Mouse (Mus musculus): ENCODE measurements around the gene Gm14597.
"Not testable (repeated sequence)": the region's sequence is repeated elsewhere in the genome, so short reads cannot be mapped to it uniquely, and the experiment has no call there.

Gene Gm14597

GRCm38 (mm10) chrX:53608879-53609278 lies at the start of gene Gm14597:
Gene Gm14597, minus strand, starts transcription at chrX:53608979.
- not testable (repeated sequence) for DNase-seq (ENCODE audit: low read depth, low spot score)

DNA sequence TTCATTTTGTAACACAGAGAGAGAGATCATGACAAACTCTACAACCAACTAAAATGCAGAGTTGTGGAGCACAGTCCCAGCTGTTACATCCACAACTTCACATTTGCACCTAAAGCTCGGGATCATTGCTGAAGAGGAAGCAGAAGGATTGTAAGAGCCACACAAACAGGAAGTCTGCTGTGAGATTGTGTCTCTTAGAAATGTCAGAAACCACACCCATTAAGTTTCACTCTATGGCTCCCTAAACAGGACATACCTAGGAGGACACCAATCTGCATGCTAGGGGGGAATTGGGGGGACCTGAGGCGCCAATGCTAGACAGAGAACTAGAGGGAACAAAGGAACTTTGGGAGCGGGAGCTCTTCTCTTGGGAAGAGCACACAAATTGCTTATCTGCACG lies 44.1 kb upstream of the Gm14597 start:
- DNase-seq (ENCODE audit: low read depth, low spot score), result not testable (repeated sequence)

DNA sequence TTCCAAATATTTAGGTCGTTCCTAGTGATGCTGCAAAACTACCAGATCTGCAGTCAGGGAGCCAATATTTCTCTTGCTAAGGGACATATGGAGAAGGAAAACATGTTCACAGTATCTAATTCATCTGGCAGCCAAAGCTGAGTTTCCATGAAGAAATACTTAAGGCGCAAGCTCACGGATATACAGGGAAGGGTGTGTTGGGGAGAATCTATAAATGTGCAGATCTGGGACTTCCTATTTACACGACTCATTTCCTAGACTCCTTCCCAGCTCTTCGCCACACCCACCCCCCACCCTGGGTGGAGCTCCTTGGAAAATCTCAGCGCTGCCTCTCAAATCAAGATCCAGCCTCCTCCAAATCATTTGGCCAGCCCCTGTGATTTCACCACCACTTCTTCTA lies 37.1 kb upstream of the Gm14597 start:
- no peak for DNase-seq (ENCODE audit: low read depth, low spot score)

GRCm38 (mm10) chrX:53642980-53643961 lies 34.5 kb upstream of the Gm14597 start, which contains the start of gene Rtl8a:
Gene Rtl8a, minus strand, starts transcription at chrX:53643682.
- DNase-seq (ENCODE audit: low read depth, low spot score), result peak; percentile 72

- not testable (repeated sequence) for DNase-seq (ENCODE audit: low read depth, low spot score)
Measured at GRCm38 (mm10) chrX:53642604-53642979, 33.8 kb upstream of the Gm14597 start.

DNA sequence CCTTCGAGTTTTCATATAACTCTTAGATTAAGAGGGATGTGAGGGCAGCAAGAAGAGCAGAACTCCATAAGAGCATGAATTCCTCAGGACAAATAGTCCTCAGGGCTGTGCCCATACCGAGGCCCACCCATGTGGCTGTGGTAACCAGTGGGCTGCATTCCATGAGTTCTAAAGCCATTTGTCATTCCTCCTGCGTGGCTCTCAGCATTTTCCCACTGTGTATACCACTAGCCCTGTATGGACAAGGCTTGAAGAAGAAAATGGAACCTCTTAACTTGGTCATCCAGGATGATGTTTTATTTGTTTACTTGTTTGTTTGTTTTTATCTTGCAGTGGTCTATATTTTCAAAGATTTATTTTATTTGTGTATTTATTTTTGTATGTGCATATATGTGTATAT lies 29.3 kb upstream of the Gm14597 start:
- not testable (repeated sequence) for DNase-seq (ENCODE audit: low read depth, low spot score)

DNA sequence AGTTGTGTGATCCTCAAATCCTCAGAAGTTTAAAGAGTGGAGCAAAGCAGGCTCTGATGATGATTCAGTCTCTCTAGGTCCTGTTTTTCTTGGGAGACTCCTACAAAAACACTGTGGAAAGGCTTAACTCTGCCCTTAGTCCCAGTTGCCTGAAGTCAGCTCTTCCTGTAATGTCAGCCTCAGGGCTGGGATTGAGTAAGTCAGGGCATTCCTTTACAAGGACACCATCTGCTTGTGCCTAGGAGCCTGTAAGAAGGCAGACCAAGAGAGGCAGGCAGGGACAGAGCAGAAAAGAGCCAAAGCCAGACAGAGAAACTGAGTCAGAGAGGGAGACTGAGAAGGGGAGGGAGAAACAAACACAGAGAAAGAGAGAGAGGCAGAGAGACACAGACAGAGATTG lies 2.6 kb upstream of the Gm14597 start:
- not testable (repeated sequence) for DNase-seq (ENCODE audit: low read depth, low spot score)

DNA sequence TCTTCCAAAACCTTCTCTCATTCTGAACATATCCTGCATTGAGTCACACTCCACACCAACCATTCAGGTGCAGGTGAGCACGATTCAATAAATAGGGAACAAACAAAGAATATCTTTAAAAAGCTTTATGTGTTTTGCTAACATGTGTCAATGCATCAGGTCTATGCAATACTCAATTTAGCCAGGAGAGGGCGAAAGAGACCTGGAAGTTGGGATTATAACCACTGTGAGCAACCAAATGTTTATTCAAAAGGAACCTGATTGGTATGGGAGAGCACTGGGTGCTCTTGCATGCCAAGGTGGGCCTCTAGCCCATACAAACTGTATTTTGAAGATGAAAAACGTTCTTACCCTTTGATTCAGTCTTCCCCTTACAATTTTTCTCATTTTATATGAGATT lies 1.8 kb upstream of the Gm14597 start:
- no peak for DNase-seq (ENCODE audit: low read depth, low spot score)

DNA sequence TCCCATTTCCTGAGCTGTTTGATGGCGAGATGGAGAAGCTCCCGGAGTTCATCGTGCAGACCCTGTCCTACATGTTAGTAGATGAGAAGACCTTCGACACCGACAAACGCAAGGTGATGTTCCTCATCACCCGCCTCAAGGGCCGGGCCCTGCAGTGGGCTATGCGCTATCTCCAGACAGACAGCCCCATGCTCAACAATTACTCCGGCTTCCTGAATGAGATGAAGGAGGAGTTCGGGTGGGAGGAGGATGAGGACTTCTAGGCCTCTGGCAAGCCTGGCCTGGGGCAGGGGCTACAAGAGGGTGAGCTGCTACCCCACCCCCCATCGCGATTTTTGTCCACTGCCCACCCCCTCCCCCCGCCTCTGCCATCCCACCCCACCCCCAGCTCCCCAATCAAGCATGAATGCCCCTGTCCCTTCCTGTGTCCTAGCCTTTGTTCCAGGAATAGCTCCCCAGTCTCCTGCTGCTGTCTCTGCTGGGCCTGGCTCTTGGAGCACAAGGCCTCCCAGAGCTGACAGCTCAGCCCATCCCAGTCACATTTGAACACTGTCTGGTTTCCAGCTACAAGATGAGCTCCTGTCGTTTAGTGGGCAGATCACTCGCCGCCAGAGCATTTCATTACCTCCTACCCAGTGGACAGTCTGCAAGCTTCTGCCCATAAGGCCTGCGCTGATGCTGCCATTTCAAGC lies 511 bp downstream of the Gm14597 start:
- DNase-seq (ENCODE audit: low read depth, low spot score), result no peak

DNA sequence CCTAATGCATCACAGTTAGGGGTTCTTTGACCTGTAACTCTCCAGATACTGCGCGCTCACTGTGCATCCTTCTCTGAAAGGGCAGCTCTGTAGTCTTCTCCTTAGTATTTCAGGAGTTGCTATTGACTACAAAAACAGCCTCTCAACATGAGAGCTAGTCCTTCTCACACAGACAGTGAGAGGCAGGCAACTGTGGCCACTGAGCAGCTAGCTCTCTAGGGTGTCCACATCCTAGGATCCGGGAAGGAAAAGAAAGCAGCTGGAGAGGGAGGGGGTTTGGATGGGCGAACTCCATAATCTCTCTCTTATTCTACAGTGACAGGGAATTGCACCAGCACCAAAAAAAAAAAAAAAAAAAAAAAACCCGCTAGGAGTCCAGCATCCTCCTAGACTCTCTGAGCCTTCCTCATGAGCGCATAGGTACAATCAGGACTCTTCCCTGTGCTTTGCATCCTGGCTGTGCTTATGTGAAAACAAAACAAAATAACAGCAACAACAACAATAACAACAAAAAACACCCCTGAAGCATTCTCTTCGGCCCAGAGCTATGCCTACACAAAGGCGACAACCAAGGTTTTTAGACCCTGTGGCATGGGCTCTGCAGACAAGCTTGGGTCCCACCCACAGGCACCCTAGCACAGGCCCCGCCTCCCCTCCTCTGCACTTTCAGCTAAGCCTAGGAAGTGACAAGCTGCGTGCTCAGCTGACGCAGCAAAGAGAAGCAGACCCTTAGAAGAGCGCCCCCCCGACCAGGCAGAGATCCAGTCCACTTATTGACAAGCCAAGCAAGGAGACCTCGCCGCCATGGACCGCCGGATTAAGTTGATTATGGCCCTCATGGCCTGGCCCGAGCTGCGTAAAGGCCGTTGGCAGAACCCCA lies 1.3 kb downstream of the Gm14597 start, which contains the start of gene Rtl8c:
Rtl8c (plus strand) TSS at position 791 of the 880 bp plus-strand sequence.
- no peak for DNase-seq (ENCODE audit: low read depth, low spot score)

DNA sequence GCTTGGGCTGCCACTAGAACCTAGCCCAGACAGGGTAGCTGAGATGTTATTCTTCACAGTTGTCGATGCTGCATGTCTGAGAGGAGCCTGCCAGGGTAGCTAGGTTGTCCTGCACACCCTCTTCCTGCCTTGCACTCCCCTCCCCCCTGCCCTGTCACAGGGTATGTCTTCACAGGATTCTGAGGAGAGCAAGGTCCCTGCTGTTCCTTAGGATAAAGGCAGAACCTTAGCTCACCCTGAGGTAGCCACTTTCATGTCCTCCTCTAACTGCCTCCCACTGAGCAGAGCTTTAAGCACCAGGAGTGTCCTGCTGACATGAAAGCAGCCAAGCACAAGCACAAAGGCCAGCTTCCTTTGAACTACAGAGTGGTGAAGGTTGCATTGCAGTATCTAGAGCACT lies 2.6 kb downstream of the Gm14597 start:
- DNase-seq (ENCODE audit: low read depth, low spot score), result not testable (repeated sequence)

- not testable (repeated sequence) for DNase-seq (ENCODE audit: low read depth, low spot score)
Measured at GRCm38 (mm10) chrX:53599993-53600392, 8.8 kb downstream of the Gm14597 start.

- not testable (repeated sequence) for DNase-seq (ENCODE audit: low read depth, low spot score)
Measured at GRCm38 (mm10) chrX:53583404-53583803, 25.4 kb downstream of the Gm14597 start.

- not testable (repeated sequence) for DNase-seq (ENCODE audit: low read depth, low spot score)
Measured at GRCm38 (mm10) chrX:53581407-53581806, 27.4 kb downstream of the Gm14597 start.

GRCm38 (mm10) chrX:53579311-53579710 lies 29.5 kb downstream of the Gm14597 start:
- no peak for DNase-seq (ENCODE audit: low read depth, low spot score)
